Mouse (Mus musculus): Measurements from ENCODE around the gene Trpm5.

Gene Trpm5

GRCm38 (mm10) chr7:143057667-143058220 is 36.7 kb downstream of the Trpm5 start:
- DNase-seq, result peak in 1 of 2 experiments; percentile 14

GRCm38 (mm10) chr7:143057023-143057422 is 37.4 kb downstream of the Trpm5 start:
- no peak for DNase-seq

GRCm38 (mm10) chr7:143055499-143056186 is 38.8 kb downstream of the Trpm5 start:
- DNase-seq, result peak in 1 of 2 experiments; percentile 31

GRCm38 (mm10) chr7:143055001-143055400 is 39.4 kb downstream of the Trpm5 start:
- no peak for DNase-seq

- DNase-seq, result no peak
Measured at GRCm38 (mm10) chr7:143054612-143054965, 39.9 kb downstream of the Trpm5 start.

GRCm38 (mm10) chr7:143053961-143054611 is 40.4 kb downstream of the Trpm5 start:
- peak; percentile 38 to 52 for DNase-seq

GRCm38 (mm10) chr7:143053008-143053899 is 41.2 kb downstream of the Trpm5 start:
- DNase-seq, result peak; percentile 80 to 84

GRCm38 (mm10) chr7:143052626-143053007 is 41.8 kb downstream of the Trpm5 start, which contains the start of gene Cd81:
Cd81 (plus strand) TSS chr7:143052739.
- DNase-seq, result peak; percentile 90 to 94

- DNase-seq, result no peak
Measured at GRCm38 (mm10) chr7:143051316-143051715, 43.1 kb downstream of the Trpm5 start.

GRCm38 (mm10) chr7:143049841-143050816 is 44.3 kb downstream of the Trpm5 start:
- DNase-seq, result no peak

GRCm38 (mm10) chr7:143049331-143049730 is 45.1 kb downstream of the Trpm5 start:
- no peak for DNase-seq

- DNase-seq, result no peak
Measured at GRCm38 (mm10) chr7:143046358-143046757, 48.1 kb downstream of the Trpm5 start.

- no peak for DNase-seq
Measured at GRCm38 (mm10) chr7:143044826-143045206, 49.6 kb downstream of the Trpm5 start.

- DNase-seq, result no peak
Measured at GRCm38 (mm10) chr7:143044049-143044825, 50.2 kb downstream of the Trpm5 start.

- DNase-seq, result peak in 1 of 2 experiments; percentile 21
Measured at GRCm38 (mm10) chr7:143042897-143043300, 51.5 kb downstream of the Trpm5 start.

- DNase-seq, result peak; percentile 67 to 83
Measured at GRCm38 (mm10) chr7:143042089-143042488, 52.4 kb downstream of the Trpm5 start.

- peak; percentile 39 to 51 for DNase-seq
Measured at GRCm38 (mm10) chr7:143041138-143041822, 53.2 kb downstream of the Trpm5 start.

- no peak for DNase-seq
Measured at GRCm38 (mm10) chr7:143040561-143040960, 53.9 kb downstream of the Trpm5 start.

GRCm38 (mm10) chr7:143038174-143038931 is 56.1 kb downstream of the Trpm5 start:
- DNase-seq, result no peak

- no peak for DNase-seq
Measured at GRCm38 (mm10) chr7:143037306-143037705, 57.1 kb downstream of the Trpm5 start.

Data from lung, postnatal 4 days (tissue).